Mouse (Mus musculus) forebrain, embryonic 14.5 days (tissue): ENCODE measurements at regions not wholly inside any gene's neighbourhood (a gene's known extent, or its start where the extent isn't known, plus 50 kb on each side); places are given as distances from the start of the nearest gene placed in this dataset.
A peak's percentile ranks its signal among the peaks of the same experiment; 100 is the strongest.

Experiments
- ATAC-seq: fragments of 200-750 bp; cut with Nextera tagmentation; 2 replicates; pipeline ENCODE4 v1.8.0; 2017; ENCODE audit warnings: mild to moderate bottlenecking, moderate library complexity
- DNase-seq: peaks from one replicate; pipeline ENCODE4 v3.0.0-alpha.2; 2015; ENCODE audit warnings: low spot score
- H3K27ac ChIP-seq: fragments of 300-500 bp; sonication (generic); 2 replicates; pipeline ENCODE4 v1.5.1; 2014; ENCODE audit warnings: low read depth, mild to moderate bottlenecking, control low read depth, low read length, moderate library complexity
- H3K27me3 ChIP-seq: fragments of 300-500 bp; sonication (generic); replicated peaks from 2 replicates; pipeline ENCODE4 v1.6.1; 2014; ENCODE audit warnings: low read length, control low read depth, mixed read lengths; ENCODE audit not compliant: control insufficient read depth, insufficient read depth
- H3K36me3 ChIP-seq: fragments of 300-500 bp; sonication (generic); 2 replicates; pipeline ENCODE4 v1.6.1; 2014; ENCODE audit warnings: low read length, control low read depth; ENCODE audit not compliant: control insufficient read depth, insufficient read depth
- H3K4me1 ChIP-seq: fragments of 300-500 bp; sonication (generic); 2 replicates; pipeline ENCODE4 v1.6.1; 2014; ENCODE audit warnings: antibody characterized with exemption, low read length, control low read depth; ENCODE audit not compliant: control insufficient read depth, insufficient read depth
- H3K4me2 ChIP-seq: fragments of 300-500 bp; sonication (generic); 2 replicates; pipeline ENCODE4 v1.6.1; 2014; ENCODE audit warnings: mild to moderate bottlenecking, control low read depth, low read length
- H3K4me3 ChIP-seq: fragments of 300-500 bp; sonication (generic); 2 replicates; pipeline ENCODE4 v1.5.1; 2014; ENCODE audit warnings: low read depth, low read length, control low read depth
- H3K9ac ChIP-seq: fragments of 300-500 bp; sonication (generic); 2 replicates; pipeline ENCODE4 v1.6.1; 2014; ENCODE audit warnings: mild to moderate bottlenecking, low read length, control low read depth, moderate library complexity
- H3K9me3 ChIP-seq: fragments of 300-500 bp; sonication (generic); replicated peaks from 2 replicates; pipeline ENCODE4 v1.6.1; 2016; ENCODE audit warnings: low read length, control low read depth, mixed read lengths; ENCODE audit not compliant: control insufficient read depth
- WGBS: fragments of 180-500 bp; shearing (Covaris S2); extraction: QIAGEN DNeasy Blood & Tissue Kit; methylation state at CpG from one replicate; pipeline ENCODE4 v1.1.7; 2014; 5-methylcytosine and 5-hydroxymethylcytosine counted together

DNA sequence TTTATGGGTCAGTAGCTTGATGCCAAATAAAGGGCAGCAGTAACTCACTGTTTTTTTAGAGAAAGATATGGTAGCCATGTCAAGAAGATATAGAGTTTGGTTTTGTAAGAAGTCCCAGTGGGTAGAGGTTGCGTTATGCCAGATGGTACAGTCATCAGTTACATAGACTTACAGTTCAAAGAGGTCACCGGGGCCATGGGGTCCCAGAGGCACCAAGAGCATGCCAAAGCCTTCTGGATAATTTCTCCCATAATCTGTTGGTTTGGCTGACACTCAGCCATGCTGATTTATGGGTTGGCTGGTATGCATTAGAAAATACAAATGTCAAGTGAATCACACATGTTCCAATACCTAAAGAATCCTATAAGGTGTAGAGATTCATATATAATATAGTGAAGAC, 137.9 kb upstream of the Fbxl7 start:
- no peaks in the 10 kb centered on the region for H3K4me1 ChIP-seq
- no peak overlapping the region for H3K4me3 ChIP-seq
- no peak overlapping the region for H3K9ac ChIP-seq
- ATAC-seq (no peak), DNase-seq (no peak)
- no peak overlapping the region for H3K27ac ChIP-seq
- no peak overlapping the region for H3K4me2 ChIP-seq
- no peaks in the 10 kb centered on the region for H3K9me3 ChIP-seq
- H3K27me3 ChIP-seq = no peaks in the 10 kb centered on the region
- 93% methylated on average over 2 of the region's 2 CpGs for WGBS
- no peaks in the 10 kb centered on the region for H3K36me3 ChIP-seq

DNA sequence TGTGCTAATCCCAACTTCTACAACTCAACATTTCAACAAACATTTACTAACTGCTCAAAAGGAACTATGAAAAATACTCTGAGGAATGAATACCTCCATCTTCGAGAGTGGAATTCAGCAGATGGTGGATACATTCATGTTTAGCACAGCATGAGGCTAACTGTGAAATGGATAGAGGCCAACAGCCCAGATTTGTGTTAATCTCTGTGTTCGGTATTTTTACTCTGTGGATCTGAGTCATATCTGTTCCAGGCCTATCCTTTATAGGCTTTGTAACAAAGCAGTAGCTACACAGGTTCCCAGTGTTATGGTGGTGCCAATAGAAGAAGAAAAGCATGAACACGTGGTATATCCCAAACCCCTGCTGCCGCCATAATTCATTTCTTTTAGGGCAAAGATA, 148.4 kb upstream of the Fbxl7 start:
- DNase-seq (peak; percentile 51), ATAC-seq (peak; percentile 46; the same call in 1 of the 2 replicates)
- Histone ChIP-seq H3K9ac (no peak overlapping the region), H3K36me3 (no peaks in the 10 kb centered on the region), H3K9me3 (no peaks in the 10 kb centered on the region), H3K4me3 (no peak overlapping the region), H3K27ac (no peak overlapping the region), H3K4me2 (no peak overlapping the region), H3K4me1 (no peaks in the 10 kb centered on the region), H3K27me3 (no peaks in the 10 kb centered on the region)
- 69% methylated on average over 4 of the region's 4 CpGs for WGBS

DNA sequence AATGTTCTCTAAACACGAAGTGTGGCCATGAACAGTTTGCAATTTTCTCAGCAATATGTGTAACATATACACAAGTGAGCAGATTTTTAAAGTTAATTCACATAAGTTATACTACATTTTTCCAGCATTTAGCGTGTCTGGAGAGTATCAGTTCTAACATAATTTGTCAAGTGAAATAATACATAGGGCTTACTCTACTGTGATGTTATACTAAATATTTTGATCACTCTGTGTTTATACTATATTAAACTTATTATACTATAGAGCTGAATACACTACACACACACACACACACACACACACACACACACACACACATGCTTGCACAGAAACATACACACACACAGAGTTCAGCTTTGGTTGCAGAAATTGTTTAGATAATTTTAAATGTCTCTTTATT, 155.3 kb upstream of the Fbxl7 start:
- Histone ChIP-seq H3K36me3 (no peaks in the 10 kb centered on the region), H3K27ac (no peak overlapping the region), H3K9me3 (no peaks in the 10 kb centered on the region), H3K27me3 (no peaks in the 10 kb centered on the region), H3K4me1 (no peaks in the 10 kb centered on the region), H3K9ac (no peak overlapping the region), H3K4me3 (no peak overlapping the region), H3K4me2 (no peak overlapping the region)
- WGBS = 77% methylated on average over 2 of the region's 2 CpGs
- DNase-seq (no peak), ATAC-seq (no peak)

DNA sequence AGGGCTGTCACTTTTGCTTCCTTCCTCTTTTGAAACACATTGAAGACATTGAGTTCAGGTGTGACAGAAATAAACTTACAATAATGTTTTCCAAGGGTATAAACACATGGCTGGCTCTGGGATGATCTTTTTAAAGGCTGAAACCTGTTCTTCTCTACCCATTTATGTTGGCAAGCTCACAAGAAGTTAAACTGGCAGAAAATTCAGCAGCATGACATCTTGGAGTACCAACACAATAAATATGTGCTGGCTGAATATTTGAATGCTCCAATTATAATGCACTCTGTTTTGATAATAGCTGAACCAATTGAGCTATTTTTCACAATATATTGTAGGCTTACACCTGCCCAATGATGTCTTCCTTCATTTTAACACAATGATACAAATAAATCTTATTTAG, 168.1 kb upstream of the Fbxl7 start:
- peaks cover 4% of the 10 kb centered on the region; the same call in 1 of the 2 replicates for H3K4me1 ChIP-seq
- no peak overlapping the region for H3K27ac ChIP-seq
- H3K4me2 ChIP-seq = no peak overlapping the region
- no peaks in the 10 kb centered on the region for H3K9me3 ChIP-seq
- H3K4me3 ChIP-seq = no peak overlapping the region
- DNase-seq (peak; percentile 75), ATAC-seq (peak; percentile 52)
- no peaks in the 10 kb centered on the region for H3K36me3 ChIP-seq
- H3K9ac ChIP-seq = no peak overlapping the region
- H3K27me3 ChIP-seq = no peaks in the 10 kb centered on the region

DNA sequence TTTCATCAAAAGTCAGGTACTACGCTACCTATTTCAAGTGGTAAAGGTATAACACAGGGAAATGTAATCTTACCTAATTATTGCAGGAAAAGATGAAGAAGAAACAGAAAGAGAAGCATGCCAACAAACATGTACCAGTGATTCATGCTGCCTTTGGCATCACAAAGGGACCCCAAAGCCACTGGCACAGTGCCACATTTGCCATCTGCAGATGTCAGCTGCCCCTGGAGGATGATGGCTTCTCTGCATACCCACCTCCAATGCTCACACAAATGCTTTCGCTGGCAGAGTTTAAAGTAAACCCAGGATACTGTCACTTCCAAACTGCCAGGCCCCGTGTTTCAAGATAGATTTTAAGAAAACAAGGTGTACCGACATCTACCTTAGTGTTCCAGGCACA, 168.6 kb upstream of the Fbxl7 start:
- no peaks in the 10 kb centered on the region for H3K9me3 ChIP-seq
- H3K9ac ChIP-seq = no peak overlapping the region
- DNase-seq (peak; percentile 91), ATAC-seq (peak; percentile 89)
- 53% methylated on average over 4 of the region's 4 CpGs for WGBS
- no peak overlapping the region for H3K27ac ChIP-seq
- peaks cover 4% of the 10 kb centered on the region; the same call in 1 of the 2 replicates for H3K4me1 ChIP-seq
- H3K36me3 ChIP-seq = no peaks in the 10 kb centered on the region
- no peak overlapping the region for H3K4me3 ChIP-seq
- no peak overlapping the region for H3K4me2 ChIP-seq
- H3K27me3 ChIP-seq = no peaks in the 10 kb centered on the region

DNA sequence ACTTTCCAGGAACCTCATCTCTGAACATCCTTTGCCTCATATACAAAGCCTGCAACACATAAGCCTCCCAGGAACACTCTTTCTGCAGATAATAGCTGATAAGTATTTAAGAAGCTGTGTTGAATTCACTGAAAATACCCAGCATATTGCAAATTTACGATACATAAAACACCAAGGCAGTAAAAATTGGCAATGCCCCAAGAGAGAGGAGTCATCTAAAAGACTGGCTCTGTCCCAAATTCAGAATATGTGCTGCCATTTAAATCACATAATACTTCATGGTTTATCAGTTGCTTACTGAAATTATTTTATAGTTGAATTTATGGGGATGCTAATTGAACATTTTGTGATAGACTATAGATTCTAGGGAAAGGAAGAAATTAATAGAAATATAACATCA, 172.3 kb upstream of the Fbxl7 start:
- no peak overlapping the region for H3K27ac ChIP-seq

DNA sequence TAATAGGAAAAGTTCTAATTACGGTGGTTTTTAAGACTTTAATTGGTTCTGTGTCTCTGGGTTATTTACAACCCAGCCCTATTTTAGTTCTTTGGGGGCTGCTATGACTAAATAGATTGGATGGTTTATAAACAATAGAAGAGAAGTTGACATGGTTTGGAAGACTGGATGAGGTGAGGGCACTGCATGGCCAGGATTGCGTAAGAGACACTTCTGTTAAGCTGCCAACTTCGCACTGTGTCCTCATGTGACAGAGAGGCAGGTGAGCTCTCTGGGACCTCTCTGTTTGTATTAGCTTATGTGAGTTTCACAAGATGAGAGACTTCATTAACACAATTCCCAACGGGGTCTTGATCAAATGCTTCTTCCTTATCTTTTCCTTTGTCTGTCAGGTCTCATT, 182.5 kb upstream of the Fbxl7 start:
- no peak overlapping the region for H3K4me2 ChIP-seq
- H3K9ac ChIP-seq = no peak overlapping the region
- ATAC-seq = no peak
- DNase-seq = no peak
- no peak overlapping the region for H3K4me3 ChIP-seq
- no peaks in the 10 kb centered on the region for H3K36me3 ChIP-seq
- no peak overlapping the region for H3K27ac ChIP-seq
- no peaks in the 10 kb centered on the region for H3K4me1 ChIP-seq
- no peaks in the 10 kb centered on the region for H3K9me3 ChIP-seq
- no peaks in the 10 kb centered on the region for H3K27me3 ChIP-seq
- WGBS = 92% methylated on average over 4 of the region's 4 CpGs

More for the DNA sequence above, 172.3 kb upstream of the Fbxl7 start:
- Histone ChIP-seq H3K4me3 (no peak overlapping the region), H3K9me3 (no peaks in the 10 kb centered on the region), H3K4me1 (peaks cover 4% of the 10 kb centered on the region; the same call in 1 of the 2 replicates), H3K4me2 (no peak overlapping the region), H3K27me3 (no peaks in the 10 kb centered on the region), H3K36me3 (no peaks in the 10 kb centered on the region), H3K9ac (no peak overlapping the region)
- DNase-seq (peak; percentile 83), ATAC-seq (no peak; the same call in 1 of the 2 replicates)
- 63% methylated on average over 1 of the region's 1 CpGs for WGBS

DNA sequence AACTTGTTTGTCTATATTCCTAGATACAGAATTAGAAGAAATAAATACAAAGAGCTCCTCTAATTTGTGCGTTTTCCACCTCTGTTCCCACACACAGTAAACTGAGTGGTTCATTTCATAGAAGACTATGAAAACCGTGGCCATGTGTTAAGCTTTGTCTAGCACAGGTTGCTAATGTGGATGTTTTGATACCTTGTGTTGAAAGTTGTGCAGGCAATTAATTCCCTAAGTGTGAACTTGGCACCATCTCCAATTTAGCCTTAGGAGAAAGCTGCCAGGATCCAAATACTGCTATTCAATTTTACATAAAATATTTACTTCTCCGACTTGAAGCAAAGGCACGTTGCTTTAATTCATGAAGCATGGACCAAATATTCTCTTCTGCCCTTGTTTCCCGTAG, 187.4 kb upstream of the Fbxl7 start:
- Histone ChIP-seq H3K9ac (no peak overlapping the region), H3K27me3 (no peaks in the 10 kb centered on the region), H3K4me3 (no peak overlapping the region), H3K9me3 (no peaks in the 10 kb centered on the region), H3K4me2 (no peak overlapping the region), H3K27ac (no peak overlapping the region), H3K4me1 (no peaks in the 10 kb centered on the region), H3K36me3 (no peaks in the 10 kb centered on the region)
- peak; percentile 50 for DNase-seq
- 56% methylated on average over 5 of the region's 5 CpGs for WGBS
- ATAC-seq = peak; percentile 48; the same call in 1 of the 2 replicates

DNA sequence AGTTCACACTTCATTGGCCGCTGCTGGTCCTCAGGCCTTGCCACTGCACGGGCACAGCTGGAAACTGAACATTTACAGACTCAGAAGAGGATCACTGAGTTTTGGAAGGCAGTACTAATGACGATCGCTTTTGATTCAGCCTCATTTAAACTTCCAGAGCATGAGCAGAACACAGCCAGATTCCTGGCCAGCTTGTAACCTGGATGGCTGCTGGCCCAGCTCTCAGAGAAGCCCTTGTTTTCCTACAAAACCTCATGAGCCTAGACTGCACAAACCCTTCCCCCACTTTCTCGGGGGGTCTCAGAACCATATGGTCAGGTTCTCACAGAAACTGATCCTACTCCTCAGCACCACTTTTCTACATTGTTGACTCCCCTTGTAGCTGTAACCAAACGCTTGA, 188.2 kb upstream of the Fbxl7 start:
- ATAC-seq (no peak), DNase-seq (no peak)
- no peak overlapping the region for H3K4me3 ChIP-seq
- no peaks in the 10 kb centered on the region for H3K9me3 ChIP-seq
- H3K27ac ChIP-seq = no peak overlapping the region
- no peak overlapping the region for H3K9ac ChIP-seq
- no peak overlapping the region for H3K4me2 ChIP-seq
- H3K36me3 ChIP-seq = no peaks in the 10 kb centered on the region
- WGBS = 50% methylated on average over 6 of the region's 6 CpGs
- H3K27me3 ChIP-seq = no peaks in the 10 kb centered on the region
- no peaks in the 10 kb centered on the region for H3K4me1 ChIP-seq
